Mouse (Mus musculus) embryo, embryonic 11 days (tissue): ENCODE measurements at regions not wholly inside any gene's neighbourhood (a gene's known extent, or its start where the extent isn't known, plus 50 kb on each side); places are given as distances from the start of the nearest gene placed in this dataset.

Source experiments
- DNase-seq: peaks from one replicate; pipeline ENCODE4 v3.0.0-alpha.2; 2015

DNA sequence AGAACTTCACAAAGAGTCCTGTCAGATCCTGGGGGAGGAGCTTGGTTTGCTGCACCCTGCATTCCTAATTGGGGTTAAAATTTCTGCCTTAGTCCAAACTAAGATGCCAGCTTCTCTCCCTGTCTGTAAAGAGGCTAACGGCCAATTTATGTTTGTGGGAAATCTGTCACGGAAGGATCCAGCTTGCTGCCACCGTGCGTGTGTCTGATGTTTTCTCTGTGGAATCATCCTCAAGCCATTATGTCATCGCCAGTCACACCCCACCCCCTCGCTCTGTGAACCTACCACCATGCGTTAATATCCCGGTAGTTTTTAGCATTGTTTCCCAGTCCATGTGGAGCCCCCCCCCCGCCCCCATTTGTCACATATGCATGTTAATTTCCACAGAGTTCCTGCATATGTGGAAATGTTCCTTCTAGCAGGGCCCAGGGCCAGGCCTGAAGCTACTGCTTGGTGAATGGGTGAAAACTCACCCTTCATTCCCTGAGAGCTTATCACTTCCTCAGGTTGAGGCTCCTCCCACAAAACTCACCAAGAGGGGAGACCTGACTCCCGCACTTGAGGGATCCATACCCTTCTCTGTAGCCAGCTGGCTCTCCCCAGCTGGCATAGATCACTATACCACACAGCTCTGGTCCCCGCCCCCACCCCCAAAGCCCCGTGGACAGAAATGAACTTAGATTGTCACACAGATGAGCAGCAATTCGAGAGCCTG lies 233.4 kb downstream of the Bcl11b start:
- DNase-seq, result no peak

DNA sequence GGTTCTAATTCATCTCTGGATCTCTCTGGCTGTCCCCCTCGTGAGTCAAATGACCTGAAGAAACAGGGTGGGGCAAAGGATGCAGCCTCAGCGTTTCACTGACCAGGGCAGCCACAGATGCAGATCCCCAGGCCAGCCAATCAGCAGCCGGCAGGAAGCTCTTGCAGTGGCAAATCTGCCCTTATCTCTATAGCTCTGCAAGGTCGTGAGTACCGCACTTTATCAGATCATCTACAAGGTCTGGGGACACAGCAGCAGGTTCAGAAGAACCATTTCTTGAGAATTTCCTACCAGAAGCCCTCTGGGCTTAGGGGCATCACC lies 232.9 kb downstream of the Bcl11b start:
- no peak for DNase-seq

DNA sequence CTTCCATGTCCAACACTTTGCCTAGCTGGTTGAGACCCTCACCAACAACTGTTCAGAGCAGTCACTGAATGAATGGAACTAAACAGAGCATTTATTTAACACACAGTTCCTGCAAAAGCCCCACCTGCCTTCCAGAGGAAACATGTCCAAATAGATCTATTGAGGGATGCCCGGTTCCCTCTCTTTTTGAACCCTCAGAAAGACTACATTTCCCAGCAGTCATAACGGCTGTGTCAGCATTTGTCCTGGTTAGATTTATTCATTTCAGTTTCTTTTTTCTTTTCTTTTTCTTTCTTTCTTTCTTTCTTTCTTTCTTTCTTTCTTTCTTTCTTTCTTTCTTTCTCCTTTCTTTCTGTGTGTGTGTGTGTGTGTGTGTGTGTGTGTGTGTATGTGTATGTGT lies 232.1 kb downstream of the Bcl11b start:
- DNase-seq, result no peak

DNA sequence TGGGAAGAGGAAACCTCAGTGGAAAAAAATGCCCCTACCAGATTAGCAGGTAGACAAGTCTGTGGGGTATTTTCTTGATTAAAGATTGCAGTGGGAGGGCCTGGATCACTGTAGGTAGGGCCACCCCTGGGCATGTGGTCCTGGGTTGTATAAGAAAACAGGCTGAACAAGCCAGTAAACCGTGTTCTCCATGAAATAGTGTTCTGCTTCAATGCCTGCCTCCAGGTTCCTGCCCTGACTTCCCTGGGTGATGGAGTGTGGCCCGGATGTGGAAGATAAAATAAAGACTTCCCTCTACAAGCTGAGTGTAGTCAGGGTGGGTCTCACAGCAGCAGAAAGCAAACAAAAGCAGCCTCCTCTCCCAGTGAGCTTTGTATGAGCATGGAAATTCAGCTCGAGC lies 231.6 kb downstream of the Bcl11b start:
- no peak for DNase-seq

DNA sequence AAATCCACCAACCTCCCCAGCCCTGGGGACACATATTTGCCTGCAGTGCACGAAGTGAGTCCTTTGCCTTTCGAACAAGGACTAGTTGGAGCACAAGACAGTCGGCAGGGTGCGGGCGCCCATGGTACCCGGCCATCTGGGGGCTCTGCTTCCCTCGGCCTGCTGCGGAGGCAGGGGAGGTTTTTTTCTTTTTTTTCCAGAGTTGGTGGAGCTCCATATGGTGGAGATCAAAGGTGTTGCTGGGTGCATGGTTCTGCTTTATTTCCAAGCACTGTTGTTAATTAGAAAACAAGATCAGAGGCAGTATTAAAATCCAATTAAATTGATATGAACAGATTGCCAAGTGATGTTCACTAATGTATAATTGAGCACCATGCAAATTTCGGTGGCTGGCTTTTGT lies 225.4 kb downstream of the Bcl11b start:
- no peak for DNase-seq

GRCm38 (mm10) chr12:107779306-107780057 lies 223.9 kb downstream of the Bcl11b start:
- DNase-seq, result no peak

DNA sequence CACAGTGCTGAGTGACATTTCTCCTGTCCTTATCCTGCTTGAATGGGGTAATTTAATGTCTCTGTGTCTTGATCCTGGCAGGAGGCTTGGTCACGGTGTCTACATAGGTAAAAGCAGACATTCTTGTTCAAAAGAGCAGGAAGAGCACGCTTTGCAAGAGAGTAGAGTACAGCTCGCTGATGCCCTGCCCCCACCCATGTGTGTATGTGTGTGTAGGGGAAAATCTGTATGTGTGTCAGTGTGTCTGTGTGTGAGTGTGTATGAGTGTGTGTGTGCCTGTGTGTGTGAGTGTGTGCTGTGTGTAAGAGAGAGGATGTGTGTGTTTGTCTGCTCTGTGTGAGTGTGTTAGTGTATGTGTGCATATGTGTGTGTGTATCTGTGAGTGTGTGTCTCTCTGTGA lies 221.3 kb downstream of the Bcl11b start:
- no peak for DNase-seq

- DNase-seq, result no peak
Measured at GRCm38 (mm10) chr12:107783831-107784230, 219.6 kb downstream of the Bcl11b start.

DNA sequence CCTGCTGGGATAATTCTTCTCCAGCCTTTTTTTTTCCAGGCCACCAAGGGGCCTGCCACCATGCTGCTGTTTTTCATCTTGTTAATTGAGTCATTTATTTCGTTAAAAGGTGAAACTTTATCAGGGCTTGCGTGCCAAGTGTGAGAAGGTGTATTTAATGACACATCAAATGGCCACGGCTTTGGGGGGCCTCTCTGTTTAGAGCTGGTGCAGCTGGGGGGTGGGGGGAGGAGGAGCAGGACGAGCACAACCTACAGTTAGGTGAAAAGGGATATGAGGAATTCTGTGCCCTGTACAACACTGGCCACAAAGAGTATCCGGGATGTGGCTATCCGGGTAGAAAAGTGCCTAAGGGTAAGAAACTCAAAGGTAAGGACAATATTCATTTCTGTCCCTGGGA lies 213.6 kb downstream of the Bcl11b start:
- DNase-seq, result no peak

GRCm38 (mm10) chr12:107800296-107800695 lies 203.1 kb downstream of the Bcl11b start:
- no peak for DNase-seq

- DNase-seq, result peak; percentile 79
Measured at GRCm38 (mm10) chr12:107807634-107808033, 195.8 kb downstream of the Bcl11b start.

DNA sequence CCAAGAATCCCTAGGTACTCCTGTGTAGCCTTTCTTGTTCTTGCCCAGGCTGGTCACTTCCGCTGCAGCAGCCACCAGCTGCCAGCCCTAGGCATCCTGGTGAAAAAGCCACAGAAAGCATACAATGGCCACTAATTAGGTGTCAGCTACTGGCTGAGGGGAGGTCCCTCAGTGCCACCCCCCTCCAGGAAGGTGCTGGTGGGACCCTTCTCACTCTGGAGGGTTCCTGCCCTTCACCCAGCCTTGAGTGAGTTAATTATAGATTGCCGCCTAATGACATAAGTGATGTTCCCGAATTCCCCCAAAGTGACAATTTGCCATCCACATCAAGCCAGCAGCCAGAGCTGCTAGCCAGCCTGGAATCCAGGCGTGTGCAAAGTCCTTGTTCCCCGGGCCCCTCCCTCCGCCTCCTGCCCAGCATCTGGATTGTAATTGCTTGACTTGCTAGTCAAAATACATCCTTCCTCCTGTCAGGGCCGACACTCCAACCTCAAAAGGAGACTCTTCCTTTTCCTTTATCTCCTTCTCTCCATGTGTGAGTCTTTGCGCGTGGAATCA lies 195.2 kb downstream of the Bcl11b start:
- no peak for DNase-seq

DNA sequence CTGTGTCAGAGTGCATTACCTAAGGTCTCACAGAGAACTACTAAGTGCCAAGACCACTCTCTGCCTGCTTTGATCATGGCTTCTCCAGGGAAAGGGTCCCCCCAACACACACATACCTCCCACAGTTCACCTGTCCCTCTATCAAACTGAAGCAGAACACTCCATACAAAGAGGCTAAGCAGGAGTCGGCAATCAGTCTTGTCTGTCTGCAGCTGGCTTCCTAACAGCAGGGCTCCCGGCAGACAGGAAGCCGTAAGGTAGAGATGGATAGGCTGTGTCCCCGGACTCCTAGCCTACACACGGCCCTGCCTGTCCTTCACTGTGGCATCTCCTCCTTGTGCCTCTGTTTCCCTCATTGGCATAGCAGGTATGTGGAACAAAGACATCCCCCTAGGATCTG lies 192.2 kb downstream of the Bcl11b start:
- no peak for DNase-seq

GRCm38 (mm10) chr12:107812549-107813335 lies 190.7 kb downstream of the Bcl11b start:
- DNase-seq, result no peak

- no peak for DNase-seq
Measured at GRCm38 (mm10) chr12:107814926-107815325, 188.5 kb downstream of the Bcl11b start.

DNA sequence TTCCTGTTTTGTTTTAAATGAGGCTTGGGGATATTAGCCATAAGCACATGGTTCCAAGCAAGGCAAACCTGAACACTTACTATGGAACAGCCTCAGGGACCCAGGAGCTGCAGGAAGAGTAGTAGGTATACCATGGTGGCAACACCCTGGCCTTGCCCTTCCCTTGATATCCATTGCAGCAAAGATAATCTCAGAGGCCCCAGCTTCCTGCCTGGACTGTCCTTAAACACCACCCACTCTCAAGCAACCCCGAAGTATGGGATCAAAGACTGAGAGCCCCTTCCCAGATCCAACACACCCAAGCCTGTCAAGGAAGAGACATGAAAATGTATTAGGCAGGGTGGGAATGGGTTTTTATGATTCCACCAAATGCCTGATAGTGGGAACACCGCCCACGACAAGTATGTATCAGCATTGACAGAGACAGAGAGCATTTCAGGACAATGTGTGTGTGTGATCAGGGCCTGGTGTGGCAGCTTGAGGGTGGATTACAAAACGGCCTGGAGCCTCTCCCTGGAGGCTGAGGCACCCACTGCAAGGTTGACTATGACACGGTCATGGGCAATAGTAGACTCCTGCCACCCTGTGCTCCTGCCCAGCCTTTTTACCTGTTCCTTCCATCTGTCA lies 179.5 kb downstream of the Bcl11b start:
- DNase-seq, result no peak

DNA sequence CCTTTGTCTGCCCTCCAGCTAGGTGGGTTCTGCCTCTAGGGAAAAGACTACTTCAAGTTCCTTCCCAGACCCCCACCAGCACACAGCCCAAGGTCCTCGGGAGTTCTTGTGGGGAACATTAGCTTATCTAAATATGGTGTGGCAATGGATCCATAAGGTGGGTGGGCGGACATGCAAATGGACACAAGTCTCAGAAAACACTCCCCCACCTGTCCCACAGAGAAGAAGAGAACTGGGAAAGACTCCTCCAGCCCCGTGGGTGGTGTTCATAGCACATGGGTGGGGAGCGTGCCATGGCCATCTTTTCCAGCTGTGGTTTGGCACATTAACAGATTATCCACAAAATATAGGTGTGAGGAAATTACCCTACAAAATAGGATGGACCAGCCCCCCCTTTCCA lies 177.5 kb downstream of the Bcl11b start:
- DNase-seq, result no peak

- peak; percentile 32 for DNase-seq
Measured at GRCm38 (mm10) chr12:107831400-107832128, 171.8 kb downstream of the Bcl11b start.

DNA sequence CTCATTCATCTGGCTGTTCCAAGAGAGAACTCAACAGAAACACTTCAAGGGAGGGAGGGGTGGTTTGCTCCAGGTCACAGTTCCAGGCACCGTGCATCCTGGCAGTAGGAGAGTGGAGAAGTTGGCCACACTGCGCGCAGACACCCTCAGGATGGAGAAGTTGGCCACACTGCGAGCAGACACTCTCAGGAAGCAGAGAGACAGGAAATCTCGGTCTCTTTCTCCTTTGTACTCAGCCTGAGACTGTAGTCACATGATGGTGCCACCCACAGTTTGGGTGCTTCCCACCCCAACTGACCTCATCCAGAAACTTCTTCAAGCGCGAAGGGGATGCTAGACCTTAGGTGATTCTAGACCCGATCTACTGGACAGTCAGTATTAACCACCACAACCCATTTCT lies 170.4 kb downstream of the Bcl11b start:
- DNase-seq, result no peak

- DNase-seq, result no peak
Measured at GRCm38 (mm10) chr12:107834512-107834911, 168.9 kb downstream of the Bcl11b start.

DNA sequence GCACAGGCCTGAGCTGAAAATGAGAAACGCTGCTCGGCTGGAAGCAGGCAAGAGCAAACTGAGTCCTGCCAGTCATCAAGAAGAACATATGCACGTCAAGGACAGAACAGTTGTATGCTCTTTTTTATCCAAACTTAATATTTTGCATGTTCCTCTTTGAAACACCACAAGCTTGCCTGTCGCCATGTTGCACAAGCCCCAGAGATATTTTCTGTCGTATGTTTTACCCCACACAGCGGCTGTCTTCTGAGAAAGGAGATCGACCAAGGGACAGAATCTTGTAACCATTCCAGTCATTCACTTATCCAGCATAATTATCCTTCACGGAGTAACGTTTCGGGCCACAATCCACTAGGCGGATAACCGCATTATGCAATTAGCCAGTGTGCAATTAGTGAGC lies 165.7 kb downstream of the Bcl11b start:
- DNase-seq, result no peak

- no peak for DNase-seq
Measured at GRCm38 (mm10) chr12:107844631-107845030, 158.8 kb downstream of the Bcl11b start.
